Mouse (Mus musculus) thymus, postnatal 14 days (tissue): ENCODE data around the gene Inca1.
A peak's percentile ranks its signal among the peaks of the same experiment; 100 is the strongest.

Experiments used
- DNase-seq: peaks from one replicate; pipeline ENCODE4 v3.0.0; 2021

The Inca1 gene

DNA sequence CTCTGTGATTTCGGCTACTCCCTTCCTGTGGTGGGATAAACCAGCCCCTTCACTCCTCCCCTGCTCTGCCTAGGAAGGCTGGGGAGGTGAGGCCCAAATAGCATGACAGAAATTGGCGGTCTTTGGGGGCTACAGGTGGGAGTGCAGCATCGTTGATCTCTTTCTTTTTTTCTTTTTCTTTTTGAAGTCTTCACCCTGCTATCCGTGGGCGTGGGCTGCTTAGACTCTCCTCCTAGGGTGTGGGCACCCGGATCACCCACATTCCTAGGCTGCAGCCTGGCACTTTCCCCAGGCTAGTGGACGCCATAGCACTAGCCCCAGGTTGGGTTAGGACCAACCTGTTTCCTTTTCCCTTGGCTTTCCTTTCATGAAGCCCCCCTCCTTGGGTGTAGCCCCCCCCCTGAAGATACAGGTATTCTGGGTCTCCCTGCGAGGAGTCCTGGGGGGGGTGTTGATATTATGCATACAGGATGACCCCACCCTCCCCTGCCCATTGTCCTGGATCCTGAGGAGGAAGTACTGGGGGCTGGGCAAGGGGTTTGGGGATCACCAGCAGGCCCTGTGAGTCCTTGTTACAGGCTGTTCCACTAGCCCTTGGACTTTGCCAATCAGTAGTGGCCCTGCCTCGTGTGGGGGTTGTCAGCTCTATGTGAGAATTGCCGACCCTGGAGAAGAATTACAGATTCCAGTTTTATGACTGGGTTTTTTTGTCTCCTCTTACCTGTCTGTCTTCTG, 1.4 kb upstream of the Inca1 start:
- DNase-seq, result no peak

DNA sequence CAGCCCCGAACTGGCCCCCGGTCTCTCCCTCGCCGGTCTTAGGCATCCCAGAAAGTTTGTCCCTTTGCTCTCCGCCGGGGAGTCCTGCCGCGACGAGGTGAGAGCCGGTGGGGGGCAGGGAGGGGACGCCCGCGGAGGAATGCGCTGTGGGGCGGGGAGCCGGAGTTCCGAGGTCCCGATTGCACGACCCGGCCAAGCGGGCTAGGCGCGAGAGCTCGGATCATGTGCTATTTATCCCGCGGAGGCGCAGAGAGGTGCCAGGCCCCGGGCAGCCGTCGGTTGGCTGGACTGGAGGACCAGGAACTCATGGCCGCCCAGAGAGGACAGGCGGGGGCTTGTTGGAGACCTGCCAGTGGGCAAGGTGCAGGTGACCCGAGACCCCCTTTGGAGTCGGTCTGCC, 658 bp upstream of the Inca1 start:
- peak; percentile 70 for DNase-seq

DNA sequence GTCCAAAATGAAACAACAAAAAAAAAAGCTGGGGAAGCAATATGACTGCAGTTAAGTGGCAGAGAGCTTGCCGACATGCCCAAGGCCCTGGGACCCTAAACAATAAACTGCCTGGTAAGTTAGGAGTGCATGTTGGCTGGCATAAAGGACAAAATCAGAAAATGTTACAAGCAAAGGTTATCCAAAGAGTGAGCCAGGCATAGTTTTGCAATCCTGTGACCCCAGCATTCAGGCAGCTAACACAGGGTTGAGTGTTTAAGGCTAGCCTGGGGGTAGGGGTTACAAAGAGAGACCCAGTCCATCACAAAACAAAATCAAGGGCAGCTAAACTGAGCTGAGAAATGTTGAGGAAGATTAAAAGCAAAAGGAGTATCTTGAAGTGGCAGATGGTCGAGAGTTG, 904 bp downstream of the Inca1 start:
- DNase-seq, result no peak

DNA sequence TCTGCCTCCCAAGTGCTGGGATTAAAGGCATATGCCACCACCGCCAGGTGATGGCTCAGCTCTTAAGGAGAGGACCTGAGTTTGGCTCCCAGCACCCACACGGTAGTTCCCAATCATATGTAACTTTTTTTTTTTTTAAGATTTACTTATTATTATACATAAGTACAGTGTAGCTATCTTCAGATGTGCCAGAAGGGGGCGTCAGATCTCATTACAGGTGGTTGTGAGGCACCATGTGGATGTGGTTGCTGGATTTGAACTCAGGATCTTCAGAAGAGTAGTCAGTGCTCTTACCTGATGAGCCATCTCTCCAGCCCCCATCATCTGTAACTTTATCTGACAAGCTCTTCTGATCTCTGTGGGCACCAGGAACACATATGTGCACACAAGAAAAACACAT, 2.6 kb downstream of the Inca1 start:
- no peak for DNase-seq

DNA sequence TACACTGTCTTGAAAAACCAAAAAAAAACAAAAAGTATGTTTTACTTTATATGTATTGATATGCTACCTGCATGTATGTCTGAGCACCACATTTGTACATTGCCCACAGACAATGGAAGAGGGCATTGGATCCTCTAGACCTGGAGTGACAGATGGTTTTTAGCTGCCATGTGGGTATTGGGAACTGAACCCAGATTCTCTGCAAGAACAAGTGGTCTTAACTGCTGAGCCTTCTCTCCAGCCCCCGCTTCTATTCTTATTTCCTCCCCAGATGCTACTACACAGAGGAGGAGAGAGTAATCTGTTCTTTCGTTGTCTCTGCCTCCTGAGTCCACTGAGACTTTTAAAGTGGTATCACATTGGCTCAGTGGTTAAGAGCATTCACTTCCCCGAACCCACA, 6.5 kb downstream of the Inca1 start:
- no peak for DNase-seq

DNA sequence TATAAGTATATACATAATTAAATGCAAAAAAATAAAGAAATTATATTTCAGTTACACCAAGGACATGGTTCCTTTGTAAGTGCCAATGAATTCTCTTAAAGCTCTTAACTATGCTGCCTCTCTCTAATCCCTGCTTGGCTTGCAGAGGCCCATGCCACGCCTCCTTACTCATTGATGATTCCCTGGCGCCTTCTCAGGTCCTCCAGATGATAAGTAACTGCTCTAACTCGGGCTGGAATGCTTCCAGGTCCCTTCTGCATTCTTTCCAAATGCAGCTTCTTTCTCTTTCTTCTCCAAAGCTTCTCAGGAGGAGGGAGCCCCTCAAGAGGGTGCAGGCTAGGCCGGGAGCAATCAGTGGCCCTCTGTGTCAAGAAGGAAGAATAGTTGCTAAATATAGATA, 10.4 kb downstream of the Inca1 start:
- no peak for DNase-seq

DNA sequence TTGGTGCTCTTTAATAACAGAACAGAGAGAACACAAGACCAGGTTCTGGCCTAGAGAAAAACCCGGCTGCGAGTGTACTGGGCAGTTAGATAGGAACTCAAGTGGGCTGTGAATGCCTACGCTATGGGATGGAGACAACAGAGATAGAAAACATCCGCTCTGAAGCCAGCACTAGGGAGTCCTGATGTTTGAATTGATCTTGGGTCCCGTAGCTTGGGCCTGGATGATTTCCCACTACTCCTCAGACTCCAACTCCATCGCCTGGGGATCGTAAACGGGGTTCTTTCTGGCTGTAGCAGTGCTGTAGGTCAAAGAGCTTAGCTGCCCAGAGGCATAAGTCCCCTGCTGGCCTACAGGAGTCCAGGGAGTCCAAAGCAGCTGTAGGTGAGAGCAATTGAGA, 11.6 kb downstream of the Inca1 start:
- no peak for DNase-seq

DNA sequence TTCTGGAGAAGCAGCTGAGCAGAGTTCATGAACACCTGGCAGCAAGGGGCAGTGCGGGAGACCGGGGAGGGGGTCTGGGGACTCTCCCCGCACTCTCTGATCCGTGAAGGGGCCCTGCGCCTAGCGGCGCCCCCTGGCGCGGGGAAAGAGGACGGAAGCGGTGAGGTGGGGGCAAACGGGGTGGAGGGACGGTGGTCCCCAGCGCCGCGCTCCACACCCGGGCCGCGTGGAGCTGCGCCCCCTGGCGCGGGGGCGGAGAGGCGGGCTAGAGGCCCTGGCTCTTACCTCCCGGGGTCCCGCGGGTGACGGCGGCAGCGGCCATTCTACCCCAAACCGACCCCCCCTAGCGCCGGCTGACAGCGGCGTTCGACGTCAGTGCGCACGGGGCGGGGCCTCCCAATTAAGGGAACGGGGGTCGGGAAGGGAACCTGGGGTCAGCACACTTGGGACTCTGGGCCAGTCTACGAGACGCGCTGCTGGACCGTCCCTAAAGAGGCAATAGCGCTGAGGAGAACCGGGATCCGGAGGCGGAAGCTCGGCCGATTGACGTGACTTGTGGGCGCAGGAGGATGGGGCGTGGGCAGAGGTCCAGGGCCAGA, 12.3 kb downstream of the Inca1 start, which contains the start of gene Camta2:
TSS of gene Camta2 (minus strand) at position 505 of the 599 bp plus-strand sequence.
- peak; percentile 90 for DNase-seq

DNA sequence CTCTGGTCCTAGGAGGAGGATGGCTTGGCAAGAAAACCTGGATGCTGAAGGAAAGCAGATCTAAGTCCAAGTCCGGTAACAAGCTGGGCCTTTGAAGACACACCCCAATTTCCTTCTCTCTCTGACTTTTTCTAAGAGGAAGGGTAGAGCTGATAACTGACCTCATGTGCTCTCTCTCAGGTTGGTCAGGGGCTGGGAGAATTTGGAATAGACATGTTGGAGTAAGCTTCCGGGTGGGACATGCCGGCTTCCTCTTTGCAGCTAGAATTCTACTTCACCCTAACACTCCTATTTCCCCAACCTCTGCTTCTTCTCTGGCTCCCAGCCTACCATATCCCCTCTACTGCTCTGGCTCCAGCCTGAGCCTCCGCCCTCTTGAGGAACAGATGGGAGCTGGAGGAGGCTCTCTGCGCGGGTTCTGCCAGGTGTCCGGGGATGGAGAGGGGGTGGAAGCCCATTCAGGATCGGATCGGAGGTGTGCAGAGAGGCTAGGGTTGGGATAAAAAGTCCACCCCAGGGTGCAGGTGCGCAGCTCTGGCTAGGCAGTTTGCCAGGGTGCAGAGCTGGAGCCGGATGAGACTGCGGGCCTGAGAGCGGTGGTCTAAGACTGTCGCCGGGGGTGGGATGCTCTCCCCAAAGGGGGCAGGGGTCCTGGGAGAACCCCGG, 12.9 kb downstream of the Inca1 start:
- DNase-seq, result no peak

DNA sequence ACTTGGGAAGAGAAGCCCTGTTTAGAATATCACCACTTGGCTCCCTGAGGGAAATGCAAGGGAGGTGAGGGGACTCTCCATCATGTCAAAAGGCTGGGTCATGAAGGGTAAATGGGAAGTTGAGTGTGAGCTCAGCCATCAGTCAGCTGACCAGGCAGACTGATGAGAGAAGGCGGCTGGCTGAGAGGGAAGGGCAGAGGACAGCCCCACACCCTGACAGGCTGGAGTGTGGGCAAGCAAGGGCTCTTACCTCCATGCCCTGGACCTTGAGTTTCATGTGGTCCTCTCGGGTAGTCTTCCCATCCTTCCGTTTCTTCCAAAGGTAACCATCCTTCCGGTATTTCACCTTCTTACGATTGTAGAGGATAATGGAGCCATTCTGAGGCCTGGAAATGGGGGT, 16.3 kb downstream of the Inca1 start:
- no peak for DNase-seq

DNA sequence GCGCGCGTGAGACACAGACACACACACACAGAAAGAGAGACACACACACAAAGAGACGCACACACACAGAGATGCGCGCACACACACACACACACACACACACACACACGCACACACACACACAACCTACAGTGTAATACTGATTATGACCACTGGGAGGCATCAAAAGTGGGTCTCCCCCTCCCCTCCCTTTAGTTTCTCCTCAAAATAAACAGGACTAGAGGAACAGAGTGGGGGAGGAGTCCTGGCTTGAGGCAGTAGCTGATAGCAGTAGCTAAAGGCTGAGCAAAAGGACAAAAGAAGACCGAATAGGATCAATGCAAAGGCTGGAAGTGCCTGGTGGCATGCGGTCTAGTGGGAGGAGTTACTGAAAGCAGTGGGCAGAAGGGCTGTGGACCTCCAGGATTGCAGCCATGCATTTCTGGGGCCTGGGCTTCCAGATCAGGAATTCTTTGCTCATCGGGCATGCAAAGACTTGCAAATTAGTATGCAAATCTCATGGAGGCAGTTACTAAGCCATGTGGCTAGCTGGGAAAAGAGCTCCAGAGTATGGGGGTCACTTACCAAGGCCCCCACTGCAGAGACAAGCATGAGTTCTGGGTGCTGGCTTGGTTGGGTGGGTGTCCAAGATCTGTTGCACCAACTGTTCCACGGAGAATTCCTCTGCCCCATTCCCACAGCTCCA, 17.9 kb downstream of the Inca1 start:
- peak; percentile 37 for DNase-seq

DNA sequence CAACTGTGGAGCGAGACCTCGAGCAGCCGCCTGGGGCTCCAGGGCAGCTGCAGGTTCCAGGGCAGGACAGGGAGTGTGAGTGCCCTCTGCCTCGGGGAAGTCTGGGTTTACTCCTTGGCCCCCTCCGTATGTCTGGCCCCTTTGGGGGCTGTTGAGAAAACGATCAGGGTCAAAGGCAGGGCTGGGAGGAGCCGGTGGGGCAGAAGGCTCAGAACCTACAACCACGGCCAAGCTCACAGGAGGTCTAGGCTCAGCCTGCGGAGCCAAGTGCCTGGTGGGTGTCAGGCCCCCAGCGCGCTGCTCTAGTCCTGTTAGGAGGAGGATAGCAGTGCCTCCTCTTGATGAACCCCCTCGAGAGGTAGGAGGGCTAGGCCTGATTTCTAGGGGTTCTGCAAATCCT, 18.8 kb downstream of the Inca1 start:
- no peak for DNase-seq

DNA sequence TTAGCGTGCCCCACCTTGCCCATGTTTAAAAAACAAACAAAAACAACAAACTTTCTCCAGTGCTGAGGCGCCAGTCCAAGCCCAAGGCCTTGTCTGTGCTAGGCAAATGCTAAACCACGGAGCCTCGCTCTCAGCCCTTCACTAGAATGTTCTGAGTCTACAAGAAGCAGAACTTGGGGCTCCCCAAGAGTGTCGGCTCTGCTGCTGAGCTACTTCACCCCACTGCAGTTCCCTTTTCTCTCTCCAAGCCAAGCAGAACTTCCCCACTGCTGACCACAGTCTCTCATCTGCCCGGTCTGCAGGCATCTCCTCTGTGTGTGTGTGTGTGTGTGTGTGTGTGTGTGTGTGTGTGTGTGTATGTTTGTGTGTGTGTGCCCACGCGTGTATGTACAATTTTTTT, 20.1 kb downstream of the Inca1 start:
- DNase-seq, result no peak

DNA sequence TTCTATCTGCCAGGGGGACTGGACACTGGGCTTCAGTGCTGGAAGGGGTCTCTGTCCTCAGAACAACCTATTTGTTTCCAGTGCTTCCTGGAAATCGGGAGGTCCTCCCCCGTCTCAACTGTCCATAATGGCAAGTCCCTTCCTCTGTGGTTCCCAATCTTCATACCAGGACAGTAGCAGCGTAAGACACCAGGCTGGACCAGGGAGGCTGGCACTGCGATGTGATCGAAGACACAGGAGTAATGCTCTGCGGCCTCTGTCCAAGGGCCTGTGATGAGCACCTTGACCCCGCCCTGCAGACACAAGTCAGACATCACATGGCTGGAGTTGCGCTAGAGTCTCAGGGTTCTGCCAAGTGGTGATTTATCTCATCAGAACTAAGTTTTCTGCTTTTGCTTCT, 20.6 kb downstream of the Inca1 start:
- no peak for DNase-seq

DNA sequence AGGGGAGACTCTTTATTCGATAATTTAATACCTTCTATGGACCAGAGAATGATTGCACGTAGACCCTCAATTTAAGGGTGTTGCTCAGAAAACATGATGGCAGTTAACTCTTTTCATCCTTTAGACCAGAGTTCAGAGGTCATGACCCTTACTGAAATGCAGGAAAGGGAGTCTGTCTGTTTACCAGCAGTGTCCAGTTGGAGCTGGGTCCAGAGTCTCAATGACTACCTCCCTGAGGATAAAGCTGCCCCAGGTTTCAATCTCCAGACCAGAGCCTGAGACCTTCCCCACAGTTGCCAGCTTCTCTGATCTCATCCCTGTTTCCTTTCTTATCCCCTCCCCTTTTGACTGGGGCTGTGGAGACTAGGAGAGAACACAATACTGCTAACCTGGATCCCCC, 21.4 kb downstream of the Inca1 start:
- DNase-seq, result no peak

DNA sequence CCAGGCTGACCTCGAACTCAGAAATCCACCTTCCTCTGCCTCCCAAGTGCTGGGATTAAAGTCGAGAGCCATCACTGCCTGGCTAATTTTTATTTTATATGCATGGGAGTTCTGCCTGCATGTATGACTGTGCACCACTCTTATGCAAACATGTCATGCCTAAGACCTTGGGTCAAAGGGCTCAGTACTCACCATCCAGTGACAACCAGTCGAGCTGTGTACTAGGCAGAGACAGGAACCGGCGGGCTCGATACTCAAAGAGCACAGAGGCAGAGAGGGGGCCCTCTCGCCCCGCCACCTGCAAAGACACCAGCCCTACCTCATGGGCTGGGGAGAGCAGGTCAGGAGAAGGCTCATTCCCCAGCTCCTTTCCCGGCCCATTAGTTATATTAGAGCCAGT, 21.9 kb downstream of the Inca1 start:
- no peak for DNase-seq

DNA sequence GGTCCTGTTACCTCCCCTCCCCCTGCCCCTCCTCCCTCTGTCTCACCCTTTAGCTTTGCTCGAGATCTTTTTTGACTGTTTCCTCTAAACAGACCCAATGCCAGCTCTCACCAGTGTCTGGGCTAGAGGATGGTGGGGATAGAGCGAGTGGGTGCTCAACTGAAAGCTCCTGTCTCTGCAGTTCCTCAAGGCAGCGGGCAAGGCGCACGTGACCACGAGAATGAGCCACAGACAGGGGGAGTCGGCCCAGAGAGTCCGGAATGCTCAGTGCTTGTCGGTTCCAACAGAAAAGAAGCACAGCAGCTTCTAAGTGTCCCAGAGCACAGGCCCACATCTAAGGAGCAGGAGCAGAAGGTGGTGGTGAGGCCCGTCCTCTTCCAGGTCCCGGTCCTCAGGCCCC, 25.5 kb downstream of the Inca1 start:
- DNase-seq, result no peak

DNA sequence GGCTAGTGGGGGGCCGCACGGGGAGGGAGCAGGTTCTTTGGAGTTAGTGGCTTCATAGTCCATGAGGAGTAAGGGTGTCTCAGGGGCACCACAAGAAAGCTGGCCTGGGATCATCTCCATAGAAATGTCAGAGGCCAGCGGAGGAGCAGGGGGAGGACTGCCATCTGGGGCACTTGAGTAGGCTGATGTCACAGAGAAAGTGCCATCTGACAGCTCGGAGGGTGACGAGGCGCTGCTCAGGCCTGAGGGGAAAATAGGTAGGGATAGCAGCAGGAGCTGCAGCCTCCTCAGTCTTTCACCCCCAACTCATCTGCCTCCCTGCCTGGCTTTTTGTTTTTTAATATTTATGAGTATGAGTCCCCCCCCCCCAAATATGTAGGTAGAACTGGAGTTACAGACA, 25.9 kb downstream of the Inca1 start:
- DNase-seq, result no peak

DNA sequence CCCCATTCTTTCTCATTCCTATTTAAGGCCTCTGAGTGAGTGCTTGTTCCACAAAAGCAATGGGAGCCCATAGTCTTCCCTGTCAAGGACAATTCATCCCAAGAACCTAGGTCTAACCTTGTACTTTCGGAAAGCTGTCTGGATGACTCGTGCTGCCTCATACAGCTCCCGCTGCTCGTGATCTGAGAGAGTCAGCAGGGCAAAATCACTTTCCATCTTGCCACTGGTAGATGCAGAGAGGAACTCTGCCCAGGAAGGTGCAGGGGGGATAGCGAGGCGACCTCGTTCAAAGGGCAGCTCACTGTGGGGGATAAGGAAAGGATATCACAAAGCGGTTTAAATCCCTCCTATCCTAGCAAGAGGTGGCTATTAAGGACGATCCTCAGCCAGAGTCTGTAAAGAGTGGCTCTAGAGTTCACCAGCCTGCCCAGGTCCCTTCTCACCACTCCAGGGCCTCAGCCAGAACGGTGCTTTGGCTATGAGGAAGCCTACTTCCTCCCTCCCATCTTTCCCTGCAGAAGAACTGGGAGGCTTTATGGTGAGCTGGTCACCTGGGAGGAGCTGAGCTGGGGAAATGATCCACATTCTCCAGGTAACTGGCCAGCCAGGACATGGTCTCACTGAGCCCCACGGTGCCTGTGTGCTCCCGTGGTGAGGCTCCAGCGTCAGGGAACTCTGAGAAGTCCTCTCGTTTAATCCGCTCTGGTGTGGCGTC, 28.5 kb downstream of the Inca1 start:
- no peak for DNase-seq

DNA sequence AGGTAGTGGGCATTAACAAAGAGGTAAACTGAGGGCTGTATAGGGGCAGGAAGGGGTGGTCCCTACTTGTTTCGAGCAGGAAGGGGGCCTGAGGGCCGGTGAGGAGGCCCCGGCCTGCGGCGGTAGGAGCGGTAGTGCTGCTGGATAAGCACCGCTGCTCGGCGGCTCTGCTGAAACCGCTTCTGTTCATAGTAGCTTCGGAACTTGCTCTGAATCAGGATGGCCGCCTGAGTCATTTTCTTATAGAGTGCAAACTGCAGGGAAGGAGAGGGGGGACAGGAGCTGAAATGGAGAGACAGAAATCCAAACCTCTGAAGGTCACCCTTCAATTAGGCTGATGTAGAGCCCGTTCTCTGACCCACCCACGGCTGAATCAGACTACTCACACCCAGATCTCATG, 29.5 kb downstream of the Inca1 start:
- DNase-seq, result no peak

DNA sequence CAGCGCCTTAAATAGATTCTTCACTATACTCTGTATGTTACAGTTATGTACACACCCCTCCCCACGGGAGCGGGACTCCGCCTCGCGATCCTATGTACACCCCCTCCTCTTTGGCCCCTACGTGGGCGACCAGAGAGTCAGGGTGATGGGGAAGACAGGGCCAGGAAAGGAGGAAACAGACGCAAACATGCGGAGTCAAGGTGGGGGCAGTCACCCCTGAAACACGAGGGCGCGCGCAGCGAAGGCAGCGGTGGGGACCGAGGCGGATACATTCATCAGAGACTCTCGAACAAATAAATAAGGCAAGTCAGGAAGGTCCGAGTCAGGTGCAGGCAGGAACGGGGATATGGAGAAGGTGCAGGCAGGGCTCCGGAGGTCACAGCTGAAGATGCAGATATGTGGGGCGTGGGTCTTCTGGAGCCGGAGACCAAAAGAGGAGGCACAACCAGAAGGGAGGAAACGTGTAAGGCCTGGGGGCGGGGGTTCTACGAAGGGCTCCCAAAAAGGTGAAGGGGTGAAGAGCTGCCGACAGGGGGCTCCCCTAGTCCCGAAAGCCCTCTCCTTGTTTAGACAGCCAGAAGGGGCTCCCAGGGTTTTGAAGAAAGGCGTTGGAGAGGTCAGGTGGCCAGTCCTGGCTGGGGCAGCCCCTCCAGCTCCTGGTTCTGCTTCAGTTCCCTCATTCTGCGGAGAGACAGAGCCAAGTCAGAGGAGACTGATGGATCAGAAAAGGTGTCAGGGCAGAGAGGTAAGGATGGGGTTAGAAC, 30.2 kb downstream of the Inca1 start:
- DNase-seq, result peak; percentile 95

DNA sequence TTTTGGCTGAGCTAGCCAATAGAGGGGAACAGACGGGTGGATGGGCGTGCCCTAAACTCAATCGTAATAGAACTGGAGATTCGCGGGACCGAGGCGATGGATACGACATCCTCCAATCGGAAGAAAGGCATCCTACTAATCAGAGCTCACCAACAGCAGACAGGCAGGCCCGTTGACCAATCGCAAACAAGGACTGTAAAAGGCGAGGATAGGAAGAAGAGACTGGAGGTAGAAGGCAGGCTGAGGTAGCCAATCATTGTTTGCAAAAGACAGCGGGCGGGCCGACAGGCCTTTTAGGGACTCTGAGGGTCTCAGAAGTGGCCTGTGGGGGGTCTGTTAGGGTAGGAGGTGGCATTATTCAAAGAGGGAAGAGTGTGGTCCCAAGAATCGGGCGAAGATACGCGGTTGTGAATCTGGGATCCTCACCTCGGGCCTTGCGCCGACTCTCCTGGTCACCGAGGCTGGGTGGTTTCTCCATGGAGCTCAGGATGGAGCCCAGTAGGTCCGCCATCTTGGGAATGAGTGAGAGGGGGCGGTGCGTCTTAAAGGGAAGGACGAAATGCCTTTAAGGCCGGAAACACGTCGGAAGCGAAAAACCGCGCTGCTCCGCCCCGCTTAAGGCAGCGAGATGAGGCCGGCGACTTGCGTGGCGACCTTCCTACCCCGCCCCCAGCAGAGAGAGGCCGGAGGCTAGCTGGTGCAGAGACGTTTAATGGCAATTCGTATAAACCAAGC, 31.0 kb downstream of the Inca1 start, which contains the start of gene Spag7:
TSS of gene Spag7 (minus strand) at position 646 of the 735 bp plus-strand sequence.
- peak; percentile 94 for DNase-seq
